Mouse (Mus musculus) left cerebral cortex, postnatal 14 days (tissue): Measurements from ENCODE around the gene 2610528A11Rik. TPM values are rescaled to one million over a fixed set of nuclear protein-coding genes. Genes with fewer than 3 reads are reported as not detected.
"Not testable (repeated sequence)": the region's sequence is repeated elsewhere in the genome, so short reads cannot be mapped to it uniquely, and the experiment has no call there.

Experiments used
- DNase-seq, 2 experiments: peaks; one replicate each; pipeline ENCODE4 v3.0.0; 2021 to 2022; ENCODE audit warnings: low spot score in 2 of 2, mixed read lengths in 1 of 2
- intact Hi-C: fragments of 180-260 bp; cut with DNase I; formaldehyde crosslinking; loops from one replicate; pipeline ENCODE4 v1.15.1; 2025
- long read RNA-seq, 2 experiments: library from polyadenylated mRNA; stranded (forward); transcript quantifications; one replicate each; pipeline ENCODE4 v2.0.0; 2021
- total RNA-seq, 2 experiments: library from RNA; stranded (reverse); gene quantifications; 2 replicates each; pipeline ENCODE4 v1.2.3; 2021

2610528A11Rik gene
- under 1 TPM; 0.68 to 0.90 TPM for total RNA-seq
- long read RNA-seq, experiment 1: 0 reads
- long read RNA-seq, experiment 2: 0 reads

DNA sequence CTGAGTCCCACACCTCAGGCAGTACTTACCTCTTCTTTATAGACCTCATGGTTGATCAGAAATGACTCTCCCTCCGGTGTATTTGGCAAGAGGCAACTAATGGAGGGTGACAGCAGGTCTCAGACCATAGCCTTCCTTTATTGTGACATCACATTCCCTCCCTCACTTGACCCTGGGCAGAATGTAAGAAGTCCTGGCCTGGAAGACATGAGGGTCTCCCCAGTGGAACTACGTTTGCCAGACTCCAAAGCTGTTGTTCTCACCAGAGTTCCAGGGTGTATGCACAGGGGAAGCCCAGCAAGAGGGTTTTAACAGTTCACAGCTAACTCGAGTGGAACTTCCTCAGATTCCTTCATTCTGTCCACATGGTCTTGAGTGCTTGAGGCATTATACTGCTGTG, at the start of gene 2610528A11Rik:
2610528A11Rik (minus strand) TSS at position 101 of the 400 bp plus-strand sequence.
- no peak for DNase-seq
- intact Hi-C loops: no loop called here

DNA sequence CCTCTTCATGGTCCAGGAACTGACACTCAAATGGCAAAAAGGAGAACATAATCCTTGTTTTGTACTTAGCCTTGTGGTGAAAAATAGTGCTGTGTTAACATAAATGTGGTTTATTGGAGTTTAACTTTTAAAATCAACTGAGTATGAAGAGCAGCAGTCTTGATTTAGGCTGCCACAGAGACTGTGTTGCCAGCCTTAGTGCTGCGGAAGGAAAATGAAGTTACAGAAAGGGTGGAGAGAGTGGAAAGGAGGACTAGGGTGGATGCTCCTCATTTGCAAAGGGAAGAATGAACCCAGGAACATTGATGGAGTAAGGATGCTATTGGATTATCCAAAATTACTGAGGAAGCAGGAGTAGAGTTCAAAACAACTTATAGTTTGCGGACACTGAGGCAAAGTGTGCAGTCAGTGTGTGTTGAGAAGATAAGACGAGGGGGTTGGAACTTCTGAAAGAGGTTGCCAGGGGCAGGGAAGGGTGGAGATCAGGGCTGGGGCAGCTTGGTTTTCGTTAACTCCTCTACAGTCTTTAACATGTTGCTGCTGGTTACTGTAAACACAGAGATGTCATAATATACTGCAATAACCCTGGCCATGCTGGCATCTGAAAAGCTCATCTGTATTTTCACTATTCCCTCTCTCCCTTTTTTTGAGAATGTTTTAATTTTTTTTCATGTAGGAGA, 49.6 kb upstream of the 2610528A11Rik start:
- intact Hi-C loops: no loop called here

DNA sequence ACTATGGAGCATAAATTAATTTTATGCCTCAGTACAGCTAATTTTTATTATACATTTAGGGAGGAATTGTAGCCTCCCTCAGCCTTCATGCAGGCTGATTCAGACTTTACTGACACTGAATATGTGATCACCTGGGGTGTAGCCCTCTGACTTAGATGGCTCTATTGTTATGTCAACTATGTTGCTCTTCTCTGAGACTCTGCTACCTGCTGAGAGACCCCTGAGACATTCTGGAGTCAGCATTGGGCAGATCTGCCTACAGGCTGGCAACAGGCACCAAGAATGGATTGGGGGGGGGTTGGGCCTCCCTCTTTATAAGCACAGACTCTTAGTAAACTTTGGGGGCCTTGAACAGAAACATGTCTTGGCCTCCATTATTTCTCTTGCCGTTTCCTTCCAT, 40.6 kb upstream of the 2610528A11Rik start:
- intact Hi-C loops: no loop called here
- no peak for DNase-seq

More for the DNA sequence above, 49.6 kb upstream of the 2610528A11Rik start:
- DNase-seq: no peak

DNA sequence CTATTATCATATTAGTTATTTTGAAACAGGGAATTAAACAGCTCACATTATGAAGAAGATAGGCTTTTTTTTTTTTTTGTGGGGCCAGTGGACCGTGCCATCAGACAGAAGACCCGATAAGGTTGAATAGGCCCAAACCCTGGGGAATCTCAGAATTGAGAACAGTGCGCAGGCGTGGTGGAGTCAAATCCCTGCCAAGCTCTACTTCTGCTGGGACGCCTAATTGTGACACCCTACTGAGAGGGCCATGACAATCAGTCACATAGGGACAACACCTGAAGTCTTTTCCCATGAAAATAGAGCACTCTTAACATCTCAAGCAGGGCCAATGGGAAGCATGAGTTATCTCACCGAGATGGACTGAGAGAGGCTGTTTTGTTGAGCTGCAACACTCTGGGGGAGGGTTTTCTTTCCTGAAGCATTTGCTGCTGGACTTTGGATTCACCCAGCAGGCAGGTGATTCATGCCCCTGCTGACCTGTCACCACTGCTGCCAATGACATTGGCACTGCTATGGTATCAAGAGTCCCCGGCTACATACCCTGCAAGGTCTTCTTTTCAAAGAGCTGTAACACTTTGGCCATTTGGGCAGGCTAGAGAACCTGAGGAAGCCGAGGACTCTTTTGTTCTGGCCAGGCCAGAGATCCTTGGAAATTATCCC, 25.4 kb upstream of the 2610528A11Rik start:
- DNase-seq: no peak
- intact Hi-C loops: loop anchor here (10.0 kb wide), 1 partner anchor 174 kb away; the partner anchor contains the start of gene Ccser2

DNA sequence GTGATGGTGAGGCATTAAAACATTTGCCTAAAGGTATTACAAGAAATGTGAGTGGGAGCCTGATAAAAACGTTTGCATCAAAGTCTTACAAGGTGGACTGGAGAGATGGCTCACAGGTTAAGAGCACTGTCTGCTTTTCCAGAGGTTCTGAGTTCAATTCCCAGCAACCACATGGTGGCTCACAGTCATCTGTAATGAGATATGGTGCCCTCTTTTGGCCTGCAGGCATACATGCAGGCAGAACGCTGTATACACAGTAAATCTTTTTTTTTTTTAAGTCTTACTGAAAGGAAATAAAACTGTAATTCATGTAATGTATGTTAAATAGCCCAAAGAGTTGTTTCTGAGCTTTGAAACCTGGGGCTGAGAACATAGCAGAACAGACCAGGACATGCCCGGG, 23.8 kb upstream of the 2610528A11Rik start:
- intact Hi-C loops: loop anchor here (10.0 kb wide), 1 partner anchor 173 kb away; the partner anchor contains the start of gene Ccser2

DNA sequence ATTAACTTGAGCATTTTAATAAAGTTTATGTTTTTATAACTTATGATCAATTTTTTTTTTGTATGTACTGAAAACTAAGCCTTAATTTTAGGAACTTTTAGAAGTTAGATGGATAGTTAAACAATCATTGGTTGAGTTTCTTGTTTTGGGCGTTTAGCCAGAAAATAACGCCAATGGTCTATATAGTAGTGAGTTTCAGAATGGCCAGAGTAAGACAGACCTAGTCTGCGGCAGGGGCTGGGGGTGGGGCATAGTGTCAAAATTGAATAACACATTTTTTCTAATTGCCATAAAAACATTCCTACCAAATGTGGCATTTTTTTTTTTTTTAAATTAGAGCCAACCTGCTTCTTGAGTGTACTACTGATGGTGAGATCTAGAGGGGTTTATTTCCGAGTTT, 22.3 kb upstream of the 2610528A11Rik start:
- no peak for DNase-seq
- intact Hi-C loops: loop anchor here (10.0 kb wide), 1 partner anchor 171 kb away; the partner anchor contains the start of gene Ccser2

More for the DNA sequence above, 23.8 kb upstream of the 2610528A11Rik start:
- not testable (repeated sequence) for DNase-seq

DNA sequence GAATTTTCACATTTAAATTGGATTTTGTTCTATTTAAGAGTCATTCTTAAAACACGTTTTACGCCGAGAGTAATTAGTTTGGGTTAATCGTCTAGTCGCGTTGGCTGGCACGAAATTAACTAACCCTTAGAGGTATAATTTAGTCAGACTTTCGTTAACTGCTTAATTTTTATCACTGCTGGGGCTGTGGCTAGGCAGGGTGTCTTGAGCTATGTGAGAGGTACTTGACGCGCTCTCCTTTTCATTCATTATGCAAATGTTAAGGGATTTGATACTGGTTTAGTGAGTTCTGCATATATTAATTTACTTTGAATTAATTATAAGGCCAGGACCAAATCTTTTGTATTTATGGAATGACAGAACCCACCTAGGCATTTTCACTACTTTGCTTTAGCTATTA, 21.8 kb upstream of the 2610528A11Rik start:
- intact Hi-C loops: loop anchor here (10.0 kb wide), 1 partner anchor 171 kb away; the partner anchor contains the start of gene Ccser2
- DNase-seq: no peak

DNA sequence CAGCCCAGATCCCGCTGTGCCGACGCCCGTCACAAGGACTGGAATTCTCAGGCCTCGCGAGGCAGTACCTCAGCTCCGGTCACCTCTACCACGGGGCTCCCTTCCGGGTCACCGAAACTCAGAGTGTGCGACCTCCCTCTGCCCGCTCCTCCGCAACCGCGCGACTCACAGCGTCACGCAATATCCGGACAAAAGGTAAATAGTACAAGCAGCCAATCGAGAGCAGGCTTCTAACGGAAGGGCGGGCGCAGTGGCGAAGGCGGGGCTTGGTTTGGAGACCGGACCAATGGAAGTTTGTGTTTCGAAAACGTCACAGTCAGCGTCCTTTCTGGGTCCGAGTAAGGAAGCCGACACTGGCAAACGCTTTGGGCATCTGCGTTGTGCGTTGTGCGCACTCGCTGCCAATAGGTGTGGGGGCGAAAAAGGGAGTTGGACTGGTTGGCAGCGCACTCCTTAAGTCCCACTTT, 21.3 kb upstream of the 2610528A11Rik start, which contains the start of gene Ghitm:
Ghitm (minus strand) TSS at position 146 of the 467 bp plus-strand sequence.
- DNase-seq: peak; percentile 99
- intact Hi-C loops: loop anchor here (10.0 kb wide), 1 partner anchor 170 kb away; the partner anchor contains the start of gene Ccser2

DNA sequence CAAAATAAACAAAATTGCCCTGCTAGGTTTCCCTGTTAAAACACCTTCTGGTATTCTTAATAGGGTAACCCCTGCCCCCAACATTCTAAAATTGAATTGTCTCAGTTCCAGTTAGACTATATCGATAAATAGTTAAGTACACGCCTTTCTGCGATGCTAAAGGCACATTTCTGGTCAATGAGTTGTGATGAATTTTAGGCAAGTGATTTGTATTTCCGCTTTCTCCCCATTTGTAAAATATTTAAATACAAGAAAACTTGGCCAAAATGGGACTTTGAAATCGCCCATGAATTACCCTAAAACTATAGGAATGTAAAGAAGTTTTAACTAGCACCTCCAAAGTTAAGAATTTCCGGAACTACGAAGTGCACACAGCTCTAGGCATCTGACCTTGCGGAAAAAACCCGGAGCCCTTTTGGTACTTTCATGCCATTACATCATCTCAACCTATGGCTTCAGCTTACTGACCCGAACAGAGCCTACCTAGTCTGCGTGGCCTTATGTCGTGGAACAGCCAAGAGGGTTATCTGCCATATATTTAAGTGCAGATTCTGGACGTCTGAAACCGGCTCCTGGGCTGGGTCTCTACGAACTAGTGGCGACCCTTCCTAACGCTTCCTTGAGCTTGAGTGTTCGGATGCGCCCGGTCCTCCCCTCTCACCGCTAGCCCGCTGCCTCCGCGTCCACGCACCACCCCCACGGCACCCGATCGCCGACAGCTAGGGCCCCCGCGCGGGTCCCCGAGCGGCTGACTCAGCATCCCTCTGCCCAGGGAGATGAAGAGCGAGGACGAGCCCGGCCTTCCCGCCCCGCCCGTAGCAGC, 20.7 kb upstream of the 2610528A11Rik start:
- intact Hi-C loops: loop anchor here (10.0 kb wide), 1 partner anchor 170 kb away; the partner anchor contains the start of gene Ccser2
- DNase-seq: peak in 1 of 2 experiments; percentile 28

DNA sequence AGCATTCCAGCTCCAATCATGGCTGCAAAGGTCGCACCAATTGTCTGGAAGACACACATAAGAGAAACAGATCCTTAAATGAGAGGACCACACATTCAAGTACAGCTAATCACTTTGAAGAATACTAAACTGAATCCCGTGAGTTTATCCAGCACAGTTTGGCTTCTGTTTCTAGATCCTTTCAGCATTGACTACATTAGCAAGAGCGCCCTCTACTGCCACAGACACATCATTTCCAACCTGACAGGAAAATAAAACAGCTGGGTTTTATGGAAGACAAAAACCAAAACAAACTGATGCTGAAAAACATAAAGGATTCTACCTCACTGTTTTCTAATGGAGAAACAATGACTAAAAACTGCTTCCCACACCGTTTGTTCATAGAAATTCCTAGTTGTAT, 13.8 kb upstream of the 2610528A11Rik start:
- DNase-seq: peak; percentile 71 to 76
- intact Hi-C loops: loop anchor here (5.0 kb wide), 1 partner anchor 95 kb away; no protein-coding TSS in a partner anchor

DNA sequence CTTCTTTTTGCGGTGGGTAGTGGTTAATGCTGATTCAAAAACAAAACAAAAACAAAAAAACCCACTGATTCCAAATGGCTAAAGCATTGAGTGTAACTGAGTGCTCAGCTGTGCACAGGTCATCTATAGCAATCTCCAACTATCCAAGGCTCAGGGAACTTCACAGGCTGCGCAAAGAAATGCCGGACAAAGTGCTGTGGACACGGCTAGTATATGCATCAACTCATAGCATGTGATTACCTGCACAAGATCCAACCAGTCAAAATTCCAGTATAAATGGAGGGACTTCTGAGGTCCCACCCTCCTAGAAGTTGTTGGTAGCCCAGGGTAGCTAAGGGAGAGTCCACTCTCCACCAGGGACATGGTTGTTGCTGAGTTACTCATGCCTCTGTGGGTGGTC, 5.4 kb upstream of the 2610528A11Rik start:
- intact Hi-C loops: no loop called here
- no peak for DNase-seq

DNA sequence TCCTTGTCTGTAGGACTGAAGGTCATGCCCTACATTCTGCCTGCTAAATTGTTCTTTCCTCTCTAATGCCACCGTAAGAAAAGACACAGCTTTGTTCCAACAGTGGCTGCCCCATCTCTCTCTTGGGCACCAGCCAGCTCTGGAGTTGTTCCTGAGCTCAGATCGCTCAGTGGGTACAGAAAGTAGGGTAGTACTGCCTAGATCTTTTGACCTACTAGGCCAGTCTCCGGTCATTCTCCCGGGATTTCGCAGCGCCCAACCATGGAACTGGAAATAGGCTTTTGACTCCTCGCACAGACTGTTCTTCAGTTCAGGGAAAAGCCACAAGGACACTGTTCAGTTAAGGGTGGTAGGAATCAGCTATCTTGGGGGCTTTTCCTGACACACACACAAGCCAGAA, 891 bp downstream of the 2610528A11Rik start:
- intact Hi-C loops: no loop called here
- DNase-seq: no peak

DNA sequence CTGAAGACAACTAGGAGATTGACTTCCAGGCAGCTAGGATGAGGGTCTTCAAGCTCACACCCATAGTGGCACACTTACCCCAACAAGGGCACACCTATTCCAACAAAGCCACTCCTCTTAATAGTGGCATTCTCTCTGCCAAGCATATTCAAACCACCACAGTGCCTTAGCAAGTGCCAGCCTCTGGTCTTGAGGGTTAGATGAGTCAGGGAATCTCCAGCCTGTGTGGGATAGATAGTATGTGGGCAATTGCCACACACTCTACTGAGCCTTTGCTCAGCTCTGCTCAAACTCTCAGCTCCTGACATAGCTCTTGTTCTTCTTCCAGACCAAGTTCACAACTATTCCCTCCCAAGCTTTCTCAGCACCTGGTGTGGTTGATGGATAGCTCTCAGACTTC, 2.5 kb downstream of the 2610528A11Rik start:
- DNase-seq: no peak
- intact Hi-C loops: no loop called here

DNA sequence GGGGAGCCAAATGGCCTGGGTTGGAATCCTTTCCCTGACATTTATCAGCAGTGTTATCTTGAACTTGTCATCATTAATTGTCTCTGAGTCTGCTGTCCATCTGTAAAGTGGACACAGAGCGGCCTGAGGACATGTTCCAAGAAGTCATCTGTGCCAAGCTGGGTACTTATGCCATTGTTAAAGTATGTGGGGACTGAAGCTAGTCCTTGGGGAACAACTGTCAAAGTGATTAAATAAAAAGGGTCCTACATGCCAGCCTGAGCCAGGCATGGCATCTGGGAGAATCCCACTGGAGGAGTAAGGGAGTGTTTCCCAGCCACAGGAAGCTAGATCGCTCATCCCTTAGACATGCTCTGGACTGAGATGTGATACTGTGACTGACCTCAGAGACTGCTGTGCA, 3.4 kb downstream of the 2610528A11Rik start:
- DNase-seq: no peak
- intact Hi-C loops: no loop called here

DNA sequence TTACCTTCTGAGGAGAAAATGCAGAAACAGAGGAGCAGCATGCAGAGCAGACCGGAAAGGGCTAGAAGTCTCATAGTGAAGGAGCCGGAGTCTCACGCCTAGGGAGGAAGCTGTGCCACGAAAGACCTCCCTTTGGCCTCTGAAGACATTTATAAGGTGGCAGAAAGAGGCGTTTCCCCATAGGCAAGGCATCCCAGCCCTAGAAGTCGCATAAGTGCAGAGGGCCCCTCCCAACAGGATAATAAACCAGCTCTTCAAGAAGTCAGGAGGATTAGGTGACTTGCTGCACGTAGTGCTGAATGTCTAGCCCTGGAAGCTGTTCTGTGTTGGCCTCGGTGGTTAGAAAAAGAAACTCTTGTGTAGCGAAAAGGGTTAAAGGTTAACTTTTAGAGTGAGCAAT, 3.8 kb downstream of the 2610528A11Rik start:
- intact Hi-C loops: no loop called here
- DNase-seq: no peak

DNA sequence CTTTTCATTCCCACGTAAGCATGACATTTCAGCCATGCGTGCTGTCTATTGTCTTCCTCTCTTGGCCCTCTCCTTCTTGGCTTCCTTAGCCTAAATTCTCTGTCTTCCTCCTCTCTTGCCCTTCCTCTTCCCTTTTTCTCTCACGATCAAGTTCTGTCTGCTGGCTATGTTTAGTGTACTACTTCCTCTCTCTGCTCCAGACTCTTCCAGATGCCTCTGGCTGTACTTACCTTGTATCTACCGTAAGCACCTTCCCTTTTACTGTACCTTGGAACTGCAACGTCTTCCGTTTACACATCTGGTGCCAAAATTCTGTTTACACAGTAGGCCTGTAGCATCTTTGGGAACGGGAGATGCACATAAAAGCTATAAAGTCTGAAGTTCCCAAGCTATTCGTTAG, 4.4 kb downstream of the 2610528A11Rik start:
- intact Hi-C loops: no loop called here
- DNase-seq: no peak

DNA sequence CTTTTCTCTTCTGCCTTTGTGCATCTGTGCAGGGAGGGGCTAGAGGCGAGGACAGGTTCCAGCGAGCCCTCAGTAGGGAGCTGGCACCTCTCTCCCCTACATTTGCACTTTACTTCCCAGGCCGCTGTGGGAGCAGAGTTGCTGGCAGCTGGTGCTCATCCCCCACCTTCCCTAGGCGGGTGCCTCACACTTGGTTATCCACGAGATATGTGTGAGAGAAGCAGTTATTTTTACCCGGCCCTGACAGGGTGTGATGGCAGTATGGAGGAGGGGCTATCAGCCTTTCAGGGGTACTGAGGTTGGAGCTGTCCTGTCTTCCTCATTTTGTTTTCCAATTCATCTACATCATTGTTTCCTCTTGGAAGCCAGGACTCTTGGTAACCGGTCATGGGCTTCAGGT, 8.0 kb downstream of the 2610528A11Rik start:
- intact Hi-C loops: no loop called here
- peak; percentile 14 to 24 for DNase-seq

DNA sequence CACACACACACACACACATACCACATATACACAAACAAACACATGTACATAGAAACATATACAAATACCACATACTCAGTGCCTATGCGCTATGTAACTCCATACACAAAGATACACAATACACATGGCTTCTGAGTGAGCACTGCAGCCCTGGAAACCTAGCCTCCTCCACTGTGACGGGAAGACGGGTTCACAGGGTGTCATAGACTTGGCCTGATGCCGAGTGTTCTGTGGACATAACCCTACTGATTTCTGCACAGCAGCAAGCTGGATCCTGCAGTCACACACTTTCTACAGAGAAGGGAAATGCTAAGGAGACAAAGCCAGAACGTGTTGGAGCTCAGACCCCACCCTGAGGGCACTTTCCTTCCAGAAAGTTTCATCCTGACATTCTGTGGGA, 9.1 kb downstream of the 2610528A11Rik start:
- no peak for DNase-seq
- intact Hi-C loops: no loop called here

DNA sequence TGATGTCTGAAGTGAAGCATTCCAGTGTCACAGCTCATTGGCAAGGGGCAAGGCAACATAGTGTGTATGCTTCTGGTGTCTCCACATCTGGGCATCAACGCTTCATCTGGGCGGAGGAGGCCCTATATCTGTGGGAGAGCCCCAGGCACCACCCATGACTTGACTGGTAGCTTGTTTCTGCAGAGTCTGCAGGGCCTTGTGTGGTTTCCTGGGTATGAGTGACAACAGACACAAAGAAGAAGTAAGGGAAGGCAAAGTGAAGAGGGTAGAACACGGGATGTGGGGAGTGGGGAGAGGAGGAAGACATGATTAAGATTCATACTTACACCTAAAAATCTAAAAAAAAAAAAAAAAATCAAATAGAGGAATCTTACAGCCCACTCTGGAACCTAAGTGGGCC, 11.3 kb downstream of the 2610528A11Rik start:
- DNase-seq: no peak
- intact Hi-C loops: no loop called here
